Mouse (Mus musculus) cerebellum, adult 2 months (tissue): ENCODE data around the gene Rbfox1. TPM values are rescaled to one million over a fixed set of nuclear protein-coding genes. Genes with fewer than 3 reads are reported as not detected.

Experiments used
- DNase-seq, 2 experiments: peaks; one replicate each; pipeline ENCODE4 v3.0.0; 2021
- H3K27ac ChIP-seq: fragments of 200-500 bp; 2 replicates; pipeline ENCODE4 v1.5.1; 2012; ENCODE audit warnings: low read length, control low read depth, inconsistent platforms; ENCODE audit not compliant: insufficient read depth
- H3K27me3 ChIP-seq: fragments of 200-500 bp; 2 replicates; pipeline ENCODE4 v1.6.1; 2012; ENCODE audit warnings: inconsistent platforms, mild to moderate bottlenecking, low read length, moderate library complexity; ENCODE audit not compliant: control insufficient read depth, insufficient read depth
- H3K4me1 ChIP-seq: fragments of 200-500 bp; 2 replicates; pipeline ENCODE4 v1.6.1; 2011; ENCODE audit warnings: low read length; ENCODE audit not compliant: control insufficient read depth, insufficient read depth
- H3K4me3 ChIP-seq: fragments of 200-500 bp; replicated peaks from 2 replicates; pipeline ENCODE3; 2011; ENCODE audit warnings: mild to moderate bottlenecking, low read depth, low read length, control low read depth; ENCODE audit not compliant: insufficient read depth
- CTCF ChIP-seq: fragments of 200-500 bp; IDR thresholded peaks from 2 replicates; pipeline ENCODE4 v1.5.1; 2011; ENCODE audit warnings: low read depth, mild to moderate bottlenecking, control low read depth, low read length, moderate library complexity, borderline replicate concordance; ENCODE audit not compliant: insufficient read depth
- POLR2A ChIP-seq: fragments of 200-500 bp; IDR thresholded peaks from 2 replicates; pipeline ENCODE4 v1.6.1; 2011; ENCODE audit warnings: low read length, control low read depth, borderline replicate concordance; ENCODE audit not compliant: insufficient read depth
- WGBS: fragments of 180-500 bp; shearing (Covaris S2); methylation state at CpG from one replicate; pipeline ENCODE4 v1.1.7; 2018; 5-methylcytosine and 5-hydroxymethylcytosine counted together
- polyA plus RNA-seq: library from polyadenylated mRNA; depleted of rRNA; stranded (reverse); fragments of >200 nt; gene quantifications from 2 replicates; pipeline ENCODE4 v1.2.3, GENCODE M21; 2012

Rbfox1 gene
- polyA plus RNA-seq, 1 experiment = 132 TPM

GRCm38 (mm10) chr16:6034876-6035275 lies 149.7 kb downstream of the Rbfox1 start:
- peak; percentile 47 to 63 for DNase-seq
- TF ChIP-seq POLR2A (no peak), CTCF (no peak)
- peaks cover 7% of the 10 kb centered on the region; the same call in 1 of the 2 replicates for H3K4me1 ChIP-seq
- H3K4me3 ChIP-seq = no peak overlapping the region
- no peaks in the 10 kb centered on the region for H3K27me3 ChIP-seq
- WGBS = 68% methylated on average over 3 of the region's 3 CpGs
- H3K27ac ChIP-seq = no peak overlapping the region

GRCm38 (mm10) chr16:6037009-6037408 lies 151.9 kb downstream of the Rbfox1 start:
- no peak overlapping the region for H3K4me3 ChIP-seq
- no peak for DNase-seq
- H3K27me3 ChIP-seq = no peaks in the 10 kb centered on the region
- TF ChIP-seq CTCF = no peak
- no peak for TF ChIP-seq POLR2A
- H3K27ac ChIP-seq = no peak overlapping the region
- peaks cover 6% of the 10 kb centered on the region; the same call in 1 of the 2 replicates for H3K4me1 ChIP-seq
- 59% methylated on average over 7 of the region's 7 CpGs for WGBS

- H3K4me1 ChIP-seq = peaks cover 8% of the 10 kb centered on the region; the same call in 1 of the 2 replicates
- no peaks in the 10 kb centered on the region for H3K27me3 ChIP-seq
- H3K27ac ChIP-seq = no peak overlapping the region
- peak in 1 of 2 experiments; percentile 24 for DNase-seq
- 10% methylated on average over 3 of the region's 3 CpGs for WGBS
- H3K4me3 ChIP-seq = no peak overlapping the region
- TF ChIP-seq POLR2A (no peak), CTCF (no peak)
These were observed 157.6 kb downstream of the Rbfox1 start for GRCm38 (mm10) chr16:6042766-6043165.

GRCm38 (mm10) chr16:6048601-6049000 lies 163.4 kb downstream of the Rbfox1 start:
- Histone ChIP-seq H3K4me1 (no peaks in the 10 kb centered on the region), H3K27ac (no peak overlapping the region), H3K4me3 (no peak overlapping the region), H3K27me3 (no peaks in the 10 kb centered on the region)
- DNase-seq = no peak
- WGBS = 98% methylated on average over 1 of the region's 1 CpGs
- no peak for TF ChIP-seq POLR2A
- TF ChIP-seq CTCF = no peak

GRCm38 (mm10) chr16:6062495-6062894 lies 177.3 kb downstream of the Rbfox1 start:
- no peaks in the 10 kb centered on the region for H3K27me3 ChIP-seq
- TF ChIP-seq CTCF (no peak), POLR2A (no peak)
- 91% methylated on average over 1 of the region's 1 CpGs for WGBS
- H3K4me3 ChIP-seq = no peak overlapping the region
- H3K4me1 ChIP-seq = peaks cover 4% of the 10 kb centered on the region
- DNase-seq = no peak
- H3K27ac ChIP-seq = no peak overlapping the region

- peaks cover 4% of the 10 kb centered on the region for H3K4me1 ChIP-seq
- H3K27me3 ChIP-seq = no peaks in the 10 kb centered on the region
- TF ChIP-seq CTCF = no peak
- no peak for TF ChIP-seq POLR2A
- WGBS = 26% methylated on average over 4 of the region's 4 CpGs
- H3K4me3 ChIP-seq = no peak overlapping the region
- H3K27ac ChIP-seq = no peak overlapping the region
- peak; percentile 67 to 82 for DNase-seq
These were observed 180.3 kb downstream of the Rbfox1 start for GRCm38 (mm10) chr16:6065481-6065880.

GRCm38 (mm10) chr16:6075442-6076050 lies 190.4 kb downstream of the Rbfox1 start:
- Histone ChIP-seq H3K4me3 (no peak overlapping the region), H3K4me1 (no peaks in the 10 kb centered on the region), H3K27ac (no peak overlapping the region), H3K27me3 (no peaks in the 10 kb centered on the region)
- TF ChIP-seq CTCF (no peak), POLR2A (no peak)
- peak; percentile 40 to 49 for DNase-seq
- WGBS = 26% methylated on average over 10 of the region's 10 CpGs

- peaks cover 5% of the 10 kb centered on the region; the same call in 1 of the 2 replicates for H3K4me1 ChIP-seq
- TF ChIP-seq CTCF (no peak), POLR2A (no peak)
- no peaks in the 10 kb centered on the region for H3K27me3 ChIP-seq
- H3K27ac ChIP-seq = no peak overlapping the region
- no peak for DNase-seq
- H3K4me3 ChIP-seq = no peak overlapping the region
- 87% methylated on average over 4 of the region's 4 CpGs for WGBS
These were observed 193.9 kb downstream of the Rbfox1 start for GRCm38 (mm10) chr16:6079017-6079416.
